Mouse (Mus musculus) adrenal gland, postnatal 36 days (tissue): ENCODE results near the gene Csnk2a1. TPM values are rescaled to one million over a fixed set of nuclear protein-coding genes. Genes with fewer than 3 reads are reported as not detected.
A peak's percentile ranks its signal among the peaks of the same experiment; 100 is the strongest.
"Not testable (repeated sequence)": the region's sequence is repeated elsewhere in the genome, so short reads cannot be mapped to it uniquely, and the experiment has no call there.

Experiments
- DNase-seq, 2 experiments: peaks; one replicate each; pipeline ENCODE4 v3.0.0; 2021; ENCODE audit warnings: mixed read lengths in 1 of 2
- total RNA-seq, 2 experiments: library from RNA; stranded (reverse); gene quantifications; 2 replicates each; pipeline ENCODE4 v1.2.3; 2021

Gene Csnk2a1
- total RNA-seq, 2 experiments from 2014 or later, result 97.8 to 105 TPM

DNA sequence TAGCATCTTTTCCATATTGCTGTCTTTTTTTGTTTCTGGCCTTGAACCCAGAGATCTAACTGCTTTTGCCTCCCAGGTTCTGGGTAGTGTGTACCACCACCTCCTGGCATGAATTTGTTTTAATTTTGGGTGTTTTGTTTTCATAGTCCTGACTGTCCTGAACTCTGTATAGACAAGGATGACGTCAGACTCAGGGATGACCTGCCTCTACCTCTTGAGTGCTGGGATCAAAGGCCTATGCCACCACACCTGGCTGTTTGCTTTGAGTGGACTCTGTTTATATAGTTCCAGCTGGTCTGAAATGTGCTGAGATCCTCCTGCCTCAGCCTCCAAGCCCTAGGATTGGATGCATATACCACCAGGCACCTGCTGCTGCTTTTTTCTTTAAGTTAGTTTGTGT, 11.3 kb downstream of the Csnk2a1 start:
- DNase-seq, result no peak

- DNase-seq, result no peak
Observed at GRCm38 (mm10) chr2:152240580-152240979, 13.9 kb downstream of the Csnk2a1 start.

DNA sequence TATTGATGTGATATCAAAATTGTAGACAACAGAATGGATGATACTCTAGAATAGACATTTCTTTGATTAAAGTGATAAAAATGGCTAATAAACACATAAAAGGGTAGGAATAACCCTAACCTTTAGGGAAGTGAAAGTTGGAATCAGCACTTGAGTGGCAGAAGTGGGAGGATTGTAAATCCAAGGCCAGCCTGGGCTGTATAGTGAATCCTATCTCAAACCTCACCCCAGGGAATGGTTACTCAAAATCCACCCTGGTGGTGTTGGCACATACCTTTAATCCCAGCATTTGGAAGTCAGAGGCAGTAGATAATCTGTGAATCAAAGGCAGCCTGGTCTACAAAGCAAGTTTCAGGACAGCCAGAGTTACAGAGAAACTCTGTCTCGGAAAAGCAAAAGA, 20.6 kb downstream of the Csnk2a1 start:
- DNase-seq, result no peak

- DNase-seq, result no peak
Observed at GRCm38 (mm10) chr2:152250511-152250910, 23.9 kb downstream of the Csnk2a1 start.

DNA sequence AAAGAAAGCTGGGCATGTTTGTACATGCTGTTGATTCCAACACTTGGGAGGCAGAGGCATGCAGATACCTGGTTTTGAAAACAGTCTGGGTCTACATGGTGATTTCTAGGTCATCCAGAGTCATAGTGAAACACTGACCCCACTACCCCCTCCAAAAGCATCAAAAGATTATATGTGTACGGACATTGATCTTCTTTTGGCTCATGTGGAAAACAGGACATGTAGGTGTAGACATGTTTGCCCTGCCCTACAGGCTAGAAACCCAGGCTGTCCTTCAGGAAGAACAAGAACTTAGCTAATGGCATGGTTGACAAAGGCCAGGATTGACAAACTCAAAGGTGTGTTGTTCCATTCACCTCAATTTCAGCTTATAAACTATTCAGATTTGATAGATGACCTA, 33.1 kb downstream of the Csnk2a1 start:
- no peak for DNase-seq

- no peak for DNase-seq
Observed at GRCm38 (mm10) chr2:152273639-152274038, 47.0 kb downstream of the Csnk2a1 start.

DNA sequence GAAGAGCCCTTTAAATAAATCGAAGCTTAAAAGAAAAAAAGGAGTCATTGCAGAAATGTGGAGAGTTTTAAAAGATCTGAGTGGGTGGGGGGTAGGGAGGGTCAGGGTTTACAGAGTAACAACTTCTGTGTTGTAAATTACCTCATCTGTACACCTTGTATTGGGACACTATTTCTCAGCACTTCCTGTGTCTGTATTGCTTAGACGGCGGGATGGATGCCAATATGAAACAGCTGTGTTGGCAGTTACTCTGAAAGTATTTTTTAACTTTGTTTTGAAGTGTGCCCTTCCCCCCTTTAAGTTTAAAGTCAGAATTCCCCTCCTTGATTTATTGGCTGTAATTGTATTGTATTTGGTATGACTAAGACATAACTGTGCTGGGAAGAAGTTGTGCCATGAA, 54.8 kb downstream of the Csnk2a1 start:
- no peak for DNase-seq

DNA sequence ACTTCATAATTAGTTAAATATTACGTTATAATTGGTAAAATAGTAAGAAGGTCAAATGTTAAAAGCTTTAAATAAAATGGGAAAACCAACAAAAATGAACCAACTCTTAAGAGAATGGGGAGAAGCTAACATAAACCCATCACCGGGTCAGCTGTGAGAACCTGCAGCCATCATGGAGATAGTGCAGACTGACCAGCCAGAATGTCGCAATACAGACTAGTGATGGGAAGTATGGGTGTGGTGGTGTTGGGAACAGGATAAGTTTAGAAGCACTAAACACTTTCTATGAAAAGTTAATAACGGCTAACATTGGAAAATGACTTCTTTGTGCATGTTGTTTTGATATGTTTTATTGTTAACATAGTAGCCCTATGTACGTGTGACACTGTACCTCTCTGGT, 60.9 kb downstream of the Csnk2a1 start:
- DNase-seq, result no peak

GRCm38 (mm10) chr2:152288046-152288445, 61.4 kb downstream of the Csnk2a1 start:
- no peak for DNase-seq

- DNase-seq, result not testable (repeated sequence)
Observed at GRCm38 (mm10) chr2:152289623-152290022, 63.0 kb downstream of the Csnk2a1 start.

GRCm38 (mm10) chr2:152292475-152292874, 65.8 kb downstream of the Csnk2a1 start:
- DNase-seq, result no peak

DNA sequence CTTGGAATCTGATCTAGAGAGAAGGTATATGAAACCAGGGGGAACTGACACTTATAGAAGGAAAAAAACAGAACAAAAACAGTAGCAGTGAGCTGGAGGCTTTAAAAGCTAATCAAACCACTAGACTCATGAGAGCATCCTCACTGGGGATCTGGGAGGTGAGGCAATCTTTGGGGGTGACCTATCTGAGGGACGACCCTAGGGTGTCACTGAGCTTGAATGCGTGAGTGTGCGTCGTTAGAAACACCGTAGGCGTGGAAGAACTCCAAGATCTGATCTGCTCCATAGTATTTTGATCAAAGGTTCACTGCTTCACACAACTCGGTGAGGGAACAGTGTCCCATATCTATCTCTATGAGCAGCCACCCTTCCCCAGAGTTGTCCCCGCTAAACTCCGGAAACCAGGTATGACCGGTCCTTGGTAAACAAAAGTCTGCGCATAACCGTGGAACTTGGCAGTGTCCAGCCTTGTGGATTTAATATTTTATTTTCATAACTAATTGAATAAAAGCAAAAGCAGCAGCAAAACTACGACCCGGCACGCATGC, 66.6 kb downstream of the Csnk2a1 start:
- DNase-seq, result no peak

GRCm38 (mm10) chr2:152293727-152294475, 67.3 kb downstream of the Csnk2a1 start, which contains the start of gene Tbc1d20:
Tbc1d20 (plus strand) TSS chr2:152293828.
- peak; percentile 94 for DNase-seq

GRCm38 (mm10) chr2:152294541-152294940, 67.9 kb downstream of the Csnk2a1 start:
- DNase-seq, result no peak

GRCm38 (mm10) chr2:152302862-152303261, 76.2 kb downstream of the Csnk2a1 start:
- DNase-seq, result no peak

DNA sequence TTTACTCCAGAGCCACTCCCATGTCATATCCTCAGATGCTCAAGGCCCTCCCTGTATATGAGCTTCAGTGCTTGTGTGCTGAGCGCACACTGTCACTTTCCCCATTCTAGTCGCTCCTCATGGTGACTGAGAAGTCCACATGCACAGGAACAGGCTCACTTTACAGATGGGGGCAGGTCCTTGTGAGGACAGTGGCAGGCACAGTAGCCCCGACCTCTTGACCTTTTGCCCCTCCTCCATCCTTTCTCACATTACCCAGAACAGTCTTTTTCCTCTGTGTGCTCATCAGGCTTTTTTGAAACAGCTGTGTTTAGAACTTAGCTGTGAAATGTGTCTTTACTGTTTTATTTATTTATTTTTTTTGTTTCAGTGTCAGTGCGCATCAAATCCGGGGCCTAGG, 77.1 kb downstream of the Csnk2a1 start:
- no peak for DNase-seq

- DNase-seq, result no peak
Observed at GRCm38 (mm10) chr2:152305480-152305879, 78.8 kb downstream of the Csnk2a1 start.

- no peak for DNase-seq
Observed at GRCm38 (mm10) chr2:152307186-152307585, 80.5 kb downstream of the Csnk2a1 start.

DNA sequence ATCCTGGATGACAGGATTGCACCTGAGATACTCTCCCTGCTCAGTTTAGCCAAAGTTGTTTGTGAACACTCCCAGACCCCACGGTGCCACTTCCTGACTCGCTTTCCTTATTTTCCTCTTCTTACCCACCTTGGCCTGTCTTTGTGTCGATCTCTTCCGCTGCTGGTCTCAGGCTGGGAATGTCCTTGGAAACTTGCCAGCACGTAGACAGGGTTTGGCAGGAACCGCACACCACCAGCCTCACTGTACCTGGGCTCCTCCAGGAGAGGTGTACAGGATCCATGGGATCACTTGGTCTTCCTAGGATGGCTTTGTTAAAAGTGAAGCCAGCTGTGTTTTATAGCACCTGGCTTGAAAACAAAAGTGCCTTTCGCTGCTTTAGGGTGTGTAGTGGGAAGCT, 86.4 kb downstream of the Csnk2a1 start:
- no peak for DNase-seq

GRCm38 (mm10) chr2:152313926-152314325, 87.3 kb downstream of the Csnk2a1 start:
- DNase-seq, result no peak

DNA sequence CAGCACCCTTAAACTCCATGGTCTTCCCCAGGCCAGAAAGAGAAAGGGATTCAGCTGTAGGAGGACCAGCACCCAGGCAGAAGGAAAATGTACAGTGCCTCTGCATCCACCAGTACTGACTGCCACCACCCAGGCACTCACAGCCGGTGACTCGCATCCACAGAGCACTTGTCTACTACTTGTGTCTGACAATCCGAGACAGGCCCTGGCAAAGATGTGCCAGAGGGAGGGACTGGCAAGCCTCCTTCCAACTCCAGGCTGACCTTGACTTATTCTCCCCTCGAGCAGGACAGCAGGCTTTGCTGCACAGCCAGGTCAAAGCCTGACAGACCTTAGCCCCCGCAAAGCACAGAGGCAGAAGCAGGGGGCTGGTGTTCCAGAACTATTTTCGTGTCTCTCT, 90.4 kb downstream of the Csnk2a1 start:
- DNase-seq, result peak; percentile 59 to 61

DNA sequence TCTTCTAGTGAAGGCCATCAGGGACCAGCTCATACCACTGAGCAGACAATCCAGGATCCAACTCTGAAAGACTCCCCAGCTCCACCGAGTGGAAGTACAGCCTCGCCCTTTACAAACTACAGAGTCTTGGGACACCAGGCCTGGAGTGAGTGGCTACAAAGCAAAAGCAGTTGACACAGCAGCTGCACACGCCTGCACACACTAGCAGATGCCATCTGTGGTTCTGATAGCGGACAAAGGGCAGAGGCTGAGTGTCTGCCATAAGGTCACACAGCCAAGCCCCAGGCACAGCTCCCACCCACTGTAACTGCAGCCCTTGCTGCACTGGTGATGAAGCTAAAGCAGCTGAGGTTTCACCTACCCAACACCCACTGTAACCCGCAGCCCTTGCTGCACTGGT, 94.9 kb downstream of the Csnk2a1 start:
- DNase-seq, result no peak

- no peak for DNase-seq
Observed at GRCm38 (mm10) chr2:152322198-152322597, 95.6 kb downstream of the Csnk2a1 start.

GRCm38 (mm10) chr2:152323971-152324370, 97.3 kb downstream of the Csnk2a1 start:
- peak; percentile 60 to 63 for DNase-seq
